Mouse (Mus musculus): Measurements from ENCODE around the gene Fanci. TPM values are rescaled to one million over a fixed set of nuclear protein-coding genes. Genes with fewer than 3 reads are reported as not detected.

Gene Fanci
- under 1 TPM; 0.63 to 0.99 TPM for total RNA-seq (2021)
- long read RNA-seq, experiment 1 = 0 reads
- long read RNA-seq, experiment 2 = 0 reads

- peak; percentile 94 to 97 for DNase-seq
These were observed at the start of gene Fanci for GRCm38 (mm10) chr7:79391883-79392649. Gene Fanci (plus strand): TSS chr7:79391929.

GRCm38 (mm10) chr7:79345902-79346301 is 45.8 kb upstream of the Fanci start:
- peak; percentile 65 to 69 for DNase-seq

DNA sequence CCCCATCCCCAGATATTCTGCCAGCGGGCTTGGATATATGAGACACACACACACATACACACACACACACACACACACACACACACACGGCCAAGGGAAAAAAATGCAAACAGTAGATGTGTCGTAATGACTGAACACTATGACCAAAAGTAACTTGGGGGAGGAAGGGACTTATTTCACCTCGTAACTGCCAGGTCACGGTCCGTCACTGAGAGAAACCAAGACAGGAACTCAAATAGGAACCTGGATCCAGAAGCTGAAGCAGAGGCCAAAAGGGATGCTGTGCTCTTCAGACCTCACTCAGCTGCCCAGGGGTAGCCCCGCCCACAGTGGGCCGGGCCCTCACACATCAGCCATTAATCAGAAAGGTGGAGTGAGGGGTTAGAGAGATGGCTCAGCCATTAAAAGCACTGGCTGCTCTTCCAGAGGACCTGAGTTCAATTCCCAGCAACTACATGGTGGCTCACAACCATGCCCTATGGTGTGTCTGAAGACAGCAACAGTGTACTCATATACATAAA is 45.1 kb upstream of the Fanci start:
- DNase-seq = no peak

DNA sequence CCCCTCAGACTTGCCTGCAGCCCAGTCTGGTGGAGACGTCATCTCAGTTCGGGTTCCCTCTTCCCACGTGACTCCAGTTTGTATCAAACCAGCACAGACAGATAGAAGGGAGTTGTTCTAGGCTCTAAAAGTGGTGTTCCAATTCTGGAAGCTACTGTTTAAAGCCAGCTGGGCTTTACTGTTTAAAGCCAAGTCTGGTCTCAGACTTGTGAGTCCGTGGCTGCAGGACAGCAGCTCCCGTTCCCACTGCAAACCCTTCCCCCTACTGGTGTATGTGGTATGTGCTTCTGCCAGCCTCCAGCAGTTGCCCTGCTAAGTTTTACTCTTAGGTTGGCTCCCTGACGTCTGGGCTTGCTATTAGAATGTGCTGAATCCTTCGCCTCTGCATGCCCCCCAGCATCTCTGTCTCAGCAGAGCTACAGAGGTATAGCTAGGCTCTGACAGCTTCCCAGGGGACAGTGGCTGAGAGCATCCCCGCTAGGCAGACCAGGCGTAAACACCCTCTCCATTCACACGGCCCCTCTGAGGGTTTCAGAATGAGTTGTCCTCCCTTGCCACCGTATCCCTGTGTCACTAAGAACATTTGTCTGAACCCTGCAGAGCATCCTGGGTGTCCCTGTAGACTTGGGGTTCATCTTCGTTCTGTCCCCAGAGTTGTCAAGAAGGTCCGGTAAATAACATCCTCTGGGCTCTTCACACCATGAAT is 44.5 kb upstream of the Fanci start:
- DNase-seq = no peak

GRCm38 (mm10) chr7:79348816-79349215 is 42.9 kb upstream of the Fanci start:
- no peak for DNase-seq

DNA sequence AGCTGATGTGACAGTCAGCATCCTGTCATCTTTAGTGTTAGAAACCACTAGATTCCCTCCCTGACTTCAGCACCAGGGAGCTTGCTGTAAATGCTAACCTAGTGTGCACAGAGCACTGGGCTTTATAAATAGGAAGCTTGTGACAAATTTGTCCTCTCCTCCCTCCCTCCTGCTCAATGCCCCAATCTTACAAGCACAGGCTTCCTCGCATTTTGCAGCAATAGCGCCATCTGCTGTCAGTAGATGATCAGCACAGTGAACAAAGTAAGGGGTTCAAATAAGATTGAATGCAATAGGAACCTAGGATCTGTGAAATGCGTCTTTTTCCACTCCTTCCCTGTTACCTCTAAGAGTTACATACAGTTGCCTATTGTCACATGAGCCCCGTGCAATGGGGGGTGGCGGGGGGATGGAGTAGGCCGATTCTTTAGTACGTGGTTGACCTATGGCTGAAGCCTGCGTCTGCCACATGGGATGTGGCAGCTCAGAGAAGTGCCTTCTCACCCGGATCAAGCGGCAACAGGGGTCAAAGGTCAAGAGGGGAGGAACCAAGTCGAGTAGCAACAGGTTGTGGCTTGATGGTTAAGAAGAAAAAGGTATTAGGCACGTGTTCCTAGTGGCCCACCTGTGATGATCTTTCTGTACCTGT is 41.9 kb upstream of the Fanci start:
- peak; percentile 56 to 74 for DNase-seq

- DNase-seq = no peak
These were observed 33.2 kb upstream of the Fanci start for GRCm38 (mm10) chr7:79358350-79359182.

DNA sequence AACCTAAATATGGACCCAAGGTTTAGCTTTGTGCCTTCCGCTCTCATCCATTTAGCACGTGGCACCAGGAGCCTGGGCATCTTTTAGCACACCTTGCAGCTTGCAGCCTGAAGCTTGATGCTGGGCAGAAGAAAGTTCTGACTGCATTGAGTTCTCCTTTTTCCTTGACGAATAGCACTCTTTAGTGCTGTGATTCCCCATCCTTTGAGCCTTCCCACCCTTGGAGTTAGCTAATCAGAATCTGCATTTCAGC is 32.6 kb upstream of the Fanci start:
- no peak for DNase-seq

DNA sequence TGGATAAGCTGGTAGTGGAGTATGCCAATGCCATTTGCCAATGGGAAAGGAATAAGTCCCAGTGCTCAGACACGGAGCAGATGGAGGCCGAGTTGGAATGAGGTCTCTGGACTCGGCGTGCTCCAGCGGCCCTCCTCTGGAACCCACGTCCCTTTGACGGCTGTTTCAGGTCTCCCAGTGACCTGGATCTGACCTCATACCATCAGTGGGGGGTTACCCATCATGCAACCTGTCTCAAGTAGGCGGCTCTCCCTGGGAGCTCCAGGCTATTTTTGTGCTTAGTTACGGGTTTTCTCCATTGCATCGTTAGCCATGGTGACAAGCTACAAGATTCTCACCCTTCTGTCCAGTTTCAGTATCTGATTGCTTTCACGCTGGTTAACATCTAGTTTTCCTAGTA is 31.7 kb upstream of the Fanci start:
- DNase-seq = no peak

DNA sequence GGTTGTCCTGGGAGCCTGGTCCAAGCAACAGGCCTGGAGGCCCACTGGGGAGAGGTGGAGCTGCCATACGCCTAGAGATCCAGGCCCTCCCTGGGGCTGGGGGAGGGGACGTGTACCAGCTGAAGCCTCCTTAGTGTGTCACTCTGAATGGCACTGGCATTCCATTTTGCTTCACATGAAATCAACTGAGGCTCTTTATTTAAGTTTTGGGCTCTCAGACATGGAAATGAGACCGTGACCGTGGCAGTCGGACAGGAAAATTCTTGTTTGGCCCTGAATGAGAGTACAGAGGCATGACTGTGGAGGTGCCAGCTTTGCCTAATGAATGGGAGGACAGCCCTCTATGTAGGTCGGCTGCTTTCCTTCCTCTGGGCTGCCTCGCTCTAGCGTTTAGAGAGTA is 29.5 kb upstream of the Fanci start:
- DNase-seq = no peak

- DNase-seq = no peak
These were observed 28.9 kb upstream of the Fanci start for GRCm38 (mm10) chr7:79362830-79363229.

- peak; percentile 54 to 70 for DNase-seq
These were observed 28.2 kb upstream of the Fanci start for GRCm38 (mm10) chr7:79363370-79364043.

- DNase-seq = no peak
These were observed 23.1 kb upstream of the Fanci start for GRCm38 (mm10) chr7:79368664-79369063.

GRCm38 (mm10) chr7:79369416-79369815 is 22.3 kb upstream of the Fanci start:
- no peak for DNase-seq

DNA sequence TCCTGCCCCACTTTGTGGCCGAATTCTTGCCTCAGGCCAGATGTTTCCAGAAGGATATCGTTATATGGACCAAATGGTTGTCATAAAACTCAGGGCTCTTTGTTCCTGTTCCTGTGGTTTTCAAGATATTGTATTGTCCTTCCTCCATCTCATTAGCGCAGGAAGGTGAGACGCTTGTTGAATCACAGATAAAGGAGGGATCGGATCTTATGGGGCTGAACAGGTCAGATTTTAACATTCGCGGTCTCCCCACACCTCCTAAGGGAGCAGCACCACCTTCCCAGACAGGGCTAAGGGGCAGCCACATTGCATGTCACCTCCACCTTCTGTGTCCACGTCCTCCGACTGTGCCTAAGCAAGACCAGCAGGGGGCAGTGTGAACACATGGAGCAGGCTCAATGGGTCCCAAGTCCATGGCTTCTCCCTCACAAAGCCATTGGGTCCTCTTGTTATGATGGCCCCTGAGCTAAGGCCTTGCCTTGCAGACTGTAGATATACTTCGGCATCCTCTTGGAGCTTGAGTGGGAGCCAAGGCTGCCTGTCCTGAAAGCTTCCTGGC is 20.3 kb upstream of the Fanci start:
- DNase-seq = peak; percentile 82 to 88

- no peak for DNase-seq
These were observed 17.7 kb upstream of the Fanci start for GRCm38 (mm10) chr7:79374017-79374416.

GRCm38 (mm10) chr7:79375594-79375993 is 16.1 kb upstream of the Fanci start:
- no peak for DNase-seq

DNA sequence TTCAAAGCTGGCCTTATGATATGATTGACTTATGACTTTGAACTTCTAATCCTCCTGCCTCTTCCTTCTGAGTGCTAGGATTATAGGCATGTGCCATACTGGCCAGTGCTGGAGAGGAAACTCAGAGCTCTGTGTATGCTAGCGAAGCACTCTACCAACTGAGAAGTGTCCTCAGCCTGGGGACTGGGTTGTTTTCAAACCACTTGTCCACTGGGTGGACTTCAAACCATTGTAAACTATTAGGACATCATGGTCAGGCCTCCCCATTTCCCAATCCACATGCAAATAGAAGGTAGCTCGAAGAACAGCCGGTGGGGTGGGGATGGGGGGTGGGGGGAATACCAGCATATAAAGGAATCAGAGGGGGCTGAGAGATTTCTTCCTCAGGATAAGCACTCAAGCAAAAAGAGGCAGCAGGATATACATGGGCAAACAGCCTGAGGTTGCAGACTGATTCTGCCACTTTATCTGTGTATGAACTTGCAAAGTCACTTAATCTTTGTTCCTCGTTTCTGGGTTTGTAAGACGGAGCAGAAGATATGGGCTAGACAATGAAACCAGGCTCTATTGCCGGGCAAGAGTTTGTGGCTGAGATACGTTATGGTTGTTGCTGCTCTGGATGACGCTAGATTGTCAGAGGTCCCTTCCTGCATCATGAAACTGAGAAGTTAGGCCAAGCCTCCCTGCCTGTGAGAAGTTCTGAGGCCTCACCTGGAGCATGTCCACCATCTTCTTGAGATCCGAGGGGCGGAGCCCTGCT is 15.0 kb upstream of the Fanci start:
- no peak for DNase-seq

DNA sequence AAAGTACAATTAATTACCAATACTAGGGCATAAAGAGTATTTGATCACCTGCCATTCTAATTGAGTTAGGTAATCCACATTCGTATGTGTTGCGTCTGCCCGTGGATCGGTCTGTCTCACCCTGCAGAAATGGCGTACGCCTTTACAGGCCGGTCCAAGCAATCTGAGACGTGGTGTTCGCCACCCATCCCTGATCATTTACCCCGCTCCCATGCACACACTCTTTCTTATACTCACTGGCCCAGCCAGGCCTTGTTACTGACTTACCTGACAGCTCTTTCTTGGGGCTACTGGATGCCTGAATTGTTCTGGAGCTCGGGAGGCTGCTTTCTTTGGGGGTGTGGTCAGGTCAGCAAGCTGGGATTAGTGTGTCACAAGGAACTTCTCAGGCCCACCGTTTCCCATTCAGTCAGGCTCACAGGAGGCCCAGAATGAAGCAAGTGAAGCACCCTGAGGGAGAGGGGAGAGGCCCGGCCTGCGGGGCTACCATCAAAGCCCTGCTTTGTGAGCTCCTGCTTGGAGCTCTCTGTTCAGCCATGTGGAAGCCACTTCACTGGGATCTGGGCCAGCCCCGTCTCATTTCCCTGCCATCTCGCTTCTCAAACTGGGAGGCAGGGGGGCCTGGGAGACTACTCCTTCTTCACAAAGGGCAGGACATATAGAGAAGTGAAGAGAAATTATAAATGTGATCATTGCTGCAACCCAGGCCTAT is 5.2 kb upstream of the Fanci start, which contains the start of gene Rlbp1:
Gene Rlbp1 (minus strand): TSS at position 627 of the 712 bp plus-strand sequence.
- no peak for DNase-seq

GRCm38 (mm10) chr7:79387140-79387539 is 4.6 kb upstream of the Fanci start:
- DNase-seq = peak; percentile 34 to 35

Data from adrenal gland, postnatal 36 days (tissue).